Mouse (Mus musculus) myocyte (in vitro differentiated cells): ENCODE measurements around the gene Grk4.

Experiments used
- CEBPB ChIP-seq: IDR thresholded peaks from 2 replicates; pipeline ENCODE4 v1.6.1; 2011; ENCODE audit warnings: mild to moderate bottlenecking, moderate library complexity; ENCODE audit not compliant: poor library complexity, insufficient read depth, severe bottlenecking
- E2F4 ChIP-seq: IDR thresholded peaks from one replicate; pipeline ENCODE4 v1.6.1; 2011; ENCODE audit warnings: mild to moderate bottlenecking, control low read depth, moderate library complexity; ENCODE audit not compliant: insufficient read depth
- MAX ChIP-seq: IDR thresholded peaks from one replicate; pipeline ENCODE4 v1.6.1; 2011; ENCODE audit warnings: low read depth, mild to moderate bottlenecking, control low read depth
- MYOD1 ChIP-seq, 3 experiments: IDR thresholded peaks; one replicate each; pipeline ENCODE4 v1.6.1; 2011; ENCODE audit warnings: control low read depth in 2 of 3, low read depth in 2 of 3, mild to moderate bottlenecking in 2 of 3, moderate library complexity in 1 of 3; ENCODE audit not compliant: insufficient read length in 2 of 3, control insufficient read depth in 1 of 3
- MYOG ChIP-seq, 3 experiments: IDR thresholded peaks; one replicate each; pipeline ENCODE4 v1.6.1; 2011; ENCODE audit warnings: control low read depth in 2 of 3, low read depth in 2 of 3, mild to moderate bottlenecking in 2 of 3; ENCODE audit not compliant: insufficient read length in 2 of 3, control insufficient read depth in 1 of 3, insufficient read depth in 1 of 3
- POLR2A ChIP-seq: IDR thresholded peaks from one replicate; pipeline ENCODE4 v1.6.1; 2011; ENCODE audit warnings: low read depth, mild to moderate bottlenecking, control low read depth, moderate library complexity; ENCODE audit not compliant: insufficient read length
- POLR2AphosphoS2 ChIP-seq: IDR thresholded peaks from one replicate; pipeline ENCODE4 v1.6.1; 2011; ENCODE audit warnings: low read depth, control low read depth; ENCODE audit not compliant: insufficient read length
- REST ChIP-seq: IDR thresholded peaks from one replicate; pipeline ENCODE4 v1.6.1; 2011; ENCODE audit warnings: mild to moderate bottlenecking, control low read depth, moderate library complexity; ENCODE audit not compliant: insufficient read depth, insufficient read length
- TCF12 ChIP-seq: IDR thresholded peaks from one replicate; pipeline ENCODE4 v1.6.1; 2011; ENCODE audit warnings: mild to moderate bottlenecking, control low read depth; ENCODE audit not compliant: poor library complexity, insufficient read depth, severe bottlenecking
- TCF3 ChIP-seq: IDR thresholded peaks from one replicate; pipeline ENCODE4 v1.6.1; 2011; ENCODE audit warnings: low read depth, control low read depth; ENCODE audit not compliant: insufficient read length
- USF1 ChIP-seq: IDR thresholded peaks from one replicate; pipeline ENCODE4 v1.6.1; 2011; ENCODE audit warnings: low read depth, mild to moderate bottlenecking, control low read depth, moderate library complexity

DNA sequence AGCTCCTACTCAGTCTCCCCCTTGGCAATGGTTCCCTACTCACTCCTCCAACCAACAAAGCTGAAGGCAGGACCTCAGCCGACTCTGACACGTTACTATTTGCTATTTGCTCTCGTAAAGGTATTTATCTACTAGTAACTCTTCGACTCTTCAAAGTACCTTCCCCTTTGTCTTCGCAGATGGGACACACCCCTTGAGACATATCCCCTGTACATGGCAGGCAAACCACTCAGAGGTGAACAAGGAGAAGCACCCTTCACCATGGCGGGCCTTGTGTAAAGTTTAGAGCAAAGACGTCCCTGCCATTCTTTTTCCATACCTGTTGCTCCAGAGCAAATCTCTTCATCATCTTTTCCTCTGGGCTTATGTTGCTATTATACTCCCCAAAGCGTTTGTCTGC is 2.6 kb upstream of the Grk4 start:
- TF ChIP-seq MAX (no peak), REST (no peak), CEBPB (no peak), MYOD1 (IDR thresholded peaks at IDR 0.05; ENCODE audit: control insufficient read depth in 1 of 3, insufficient read length in 2 of 3, low read depth in 2 of 3) (no peak), POLR2A (no peak), POLR2AphosphoS2 (no peak), E2F4 (no peak), TCF3 (no peak), USF1 (no peak), TCF12 (no peak), MYOG (IDR thresholded peaks at IDR 0.05; ENCODE audit: control insufficient read depth in 1 of 3, insufficient read depth in 1 of 3, insufficient read length in 2 of 3, low read depth in 2 of 3) (no peak)
